Mouse (Mus musculus) forebrain, embryonic 14.5 days (tissue): Measurements from ENCODE around the gene 4933416C03Rik. TPM values are rescaled to one million over a fixed set of nuclear protein-coding genes. Genes with fewer than 3 reads are reported as not detected.

Experiments
- polyA plus RNA-seq: library from polyadenylated mRNA; unstranded; fragments of >200 nt; fragmentation: Nextera tagmentation; extraction: Ambion mirVana; gene quantifications from 2 replicates; pipeline ENCODE4 v1.2.1, GENCODE M21; 2014

Gene 4933416C03Rik
- polyA plus RNA-seq, 1 experiment from 2014 or later, result not detected

Other genes with a start within 250 kb of the 4933416C03Rik start
- 6.3 and 9.0 TPM in 2 replicates for gene Ptprr, start 95.7 kb downstream of the 4933416C03Rik start, polyA plus RNA-seq
- gene Ptprb, start 161.6 kb upstream of the 4933416C03Rik start, polyA plus RNA-seq, result 1.5 and 2.5 TPM in 2 replicates